ENCODE assay signal across 27 mouse cellular contexts in genomic region chr6:137146910-137147309, GRCm38 (mm10). TPM values are rescaled to one million over a fixed set of nuclear protein-coding genes. Genes with fewer than 3 reads are reported as not detected.
A peak's percentile ranks its signal among the peaks of the same experiment; 100 is the strongest.
DNase-seq lines count a peak whose midpoint lies in the region; ATAC-seq and TF ChIP-seq lines count a peak whose summit lies in the region.
"Had no signal": no experiment of that assay in that cellular context is flagged by ENCODE, and none has a peak within 500 bp of the region (broad histone marks: within the 10 kb centered on the region; RNA-seq: fewer than 3 reads in every experiment).

No protein-coding gene starts in this region.

- WGBS in forebrain, embryonic 13.5 days, result 92% methylated on average over 2 of the region's 2 CpGs
- WGBS in forebrain, postnatal 0 days, result 96% methylated on average over 2 of the region's 2 CpGs

- no peaks in the 10 kb centered on the region for H3K36me3 ChIP-seq in forebrain, embryonic 13.5 days (ENCODE audit: poor library complexity, severe bottlenecking)
- H3K36me3 ChIP-seq in forebrain, postnatal 0 days (ENCODE audit: insufficient read depth), result no peaks in the 10 kb centered on the region
- H3K36me3 ChIP-seq: forebrain, embryonic 12.5 days; heart, embryonic 13.5 days had no signal

- DNase-seq in forebrain, postnatal 0 days, result no peak
- DNase-seq in testis, postnatal 14 days (ENCODE audit: low spot score), result peak; percentile 46
- no peak for DNase-seq in testis, postnatal 10 days (ENCODE audit: low spot score)
- DNase-seq in R1 (ENCODE audit: low read depth, low spot score), result peak; percentile 74
- DNase-seq in adrenal gland, adult 2 months, result no peak
- no peak for DNase-seq in right cerebral cortex, postnatal 4 days
- DNase-seq: B cell, adult 2 months; cerebellum, adult 11 months; cerebellum, adult 2 months; cerebellum, adult 9-11 months; cerebellum, postnatal 25 days; embryo, embryonic 11 days; gastrocnemius, adult 2 months; gastrocnemius, postnatal 14 days; heart, adult 18-20 months; heart, postnatal 14 days; heart, postnatal 4 days; kidney, adult 18-20 months; kidney, adult 9 months had no signal

- H3K27ac ChIP-seq in forebrain, embryonic 13.5 days, result no peak overlapping the region
- no peak overlapping the region for H3K27ac ChIP-seq in forebrain, postnatal 0 days (ENCODE audit: low read depth, low read length)
- H3K27ac ChIP-seq: forebrain, embryonic 12.5 days; gastrocnemius, adult 2 months; heart, embryonic 13.5 days had no signal

- H3K9me3 ChIP-seq in forebrain, embryonic 13.5 days (replicated peaks), result no peaks in the 10 kb centered on the region
- no peaks in the 10 kb centered on the region for H3K9me3 ChIP-seq in forebrain, postnatal 0 days (ENCODE audit: low read length)
- H3K9me3 ChIP-seq: forebrain, embryonic 12.5 days; heart, embryonic 13.5 days had no signal

- no peak overlapping the region for H3K4me3 ChIP-seq in forebrain, embryonic 13.5 days
- no peak overlapping the region for H3K4me3 ChIP-seq in forebrain, postnatal 0 days (ENCODE audit: low read depth, low read length)
- H3K4me3 ChIP-seq: forebrain, embryonic 12.5 days; gastrocnemius, adult 2 months; heart, embryonic 13.5 days had no signal

- peaks cover 11% of the 10 kb centered on the region; the same call in 1 of the 2 replicates for H3K4me1 ChIP-seq in forebrain, embryonic 13.5 days
- H3K4me1 ChIP-seq in forebrain, postnatal 0 days (ENCODE audit: insufficient read depth), result no peaks in the 10 kb centered on the region

- H3K27me3 ChIP-seq in forebrain, embryonic 13.5 days, result no peaks in the 10 kb centered on the region
- no peaks in the 10 kb centered on the region for H3K27me3 ChIP-seq in forebrain, postnatal 0 days (ENCODE audit: insufficient read depth, low read length)
- H3K27me3 ChIP-seq: forebrain, embryonic 12.5 days; heart, embryonic 13.5 days had no signal

- peak; percentile 53; the same call in 1 of the 2 replicates for ATAC-seq in forebrain, embryonic 13.5 days
- no peak for ATAC-seq in forebrain, postnatal 0 days
- ATAC-seq in megakaryocyte-erythroid progenitor cell, adult 5-6 weeks (replicated peaks; ENCODE audit: low FRiP score, low TSS enrichment, poor library complexity, severe bottlenecking), result 0 out of 2 replicates have a peak, but pooled peaks have one; percentile 38
- ATAC-seq: forebrain, embryonic 16.5 days; hindbrain, embryonic 16.5 days; intestine, embryonic 16.5 days had no signal

- no peak for TF ChIP-seq CTCF in forebrain, postnatal 0 days (IDR thresholded peaks at IDR 0.05; ENCODE audit: low read depth)

- H3K4me2 ChIP-seq in forebrain, embryonic 13.5 days, result no peak overlapping the region
- H3K4me2 ChIP-seq in forebrain, postnatal 0 days (ENCODE audit: low read depth), result no peak overlapping the region
- H3K4me2 ChIP-seq: forebrain, embryonic 12.5 days; heart, embryonic 13.5 days had no signal

- H3K9ac ChIP-seq in forebrain, embryonic 13.5 days, result no peak overlapping the region
- H3K9ac ChIP-seq in forebrain, postnatal 0 days, result no peak overlapping the region
- H3K9ac ChIP-seq: forebrain, embryonic 12.5 days; heart, embryonic 13.5 days had no signal

RNA-seq across cellular contexts. Expression of gene Rerg, which starts 23.4 kb away (rescaled TPM):
- polyA plus RNA-seq in forebrain, embryonic 13.5 days (2015; fragmentation: Nextera tagmentation; extraction: Ambion mirVana), result 3.4 and 4.1 TPM in 2 replicates
- 2.6 and 2.8 TPM in 2 replicates for total RNA-seq in forebrain, postnatal 0 days (2014; rRNA removed)
- polyA plus RNA-seq in forebrain, postnatal 0 days (2015; fragmentation: Nextera tagmentation; extraction: Ambion mirVana), result 8.7 and 12.9 TPM in 2 replicates
- not detected in 2 replicates for total RNA-seq in megakaryocyte-erythroid progenitor cell, adult 5-6 weeks (2014; fragmentation: Nextera tagmentation)
- total RNA-seq in megakaryocyte-erythroid progenitor cell, adult 5-6 weeks (2017), result not detected in 2 replicates
- 100 to 1,000 TPM in 1 of 2 experiments, 10 to 100 TPM in 1; 92.5 to 190 TPM for total RNA-seq in adrenal gland, adult 2 months (2021)
- polyA plus RNA-seq in adrenal gland, adult 2 months (2012; rRNA removed), result 180 and 195 TPM in 2 replicates
- total RNA-seq: MEL had no signal

Comparison
In these comparisons a context has a peak if more than half of its experiments do, and no peak if none do; other contexts are left out.
1. DNase-seq: peak in testis, postnatal 14 days (single experiment) and R1 (single experiment); none in forebrain, postnatal 0 days (single experiment), testis, postnatal 10 days (single experiment), adrenal gland, adult 2 months (single experiment) and right cerebral cortex, postnatal 4 days (single experiment).
2. RNA of gene Rerg, which starts 23.4 kb away (total RNA-seq): 92.5 to 190 TPM in adrenal gland, adult 2 months; 2.6 to 2.8 TPM in forebrain, postnatal 0 days and not detected in megakaryocyte-erythroid progenitor cell, adult 5-6 weeks; every median in the first group is over 10 times any median in the second.